Mouse (Mus musculus): ENCODE data around the gene Lcn5. TPM values are rescaled to one million over a fixed set of nuclear protein-coding genes. Genes with fewer than 3 reads are reported as not detected.

Gene Lcn5
- polyA plus RNA-seq, 1 experiment from 2014 or later, result not detected

DNA sequence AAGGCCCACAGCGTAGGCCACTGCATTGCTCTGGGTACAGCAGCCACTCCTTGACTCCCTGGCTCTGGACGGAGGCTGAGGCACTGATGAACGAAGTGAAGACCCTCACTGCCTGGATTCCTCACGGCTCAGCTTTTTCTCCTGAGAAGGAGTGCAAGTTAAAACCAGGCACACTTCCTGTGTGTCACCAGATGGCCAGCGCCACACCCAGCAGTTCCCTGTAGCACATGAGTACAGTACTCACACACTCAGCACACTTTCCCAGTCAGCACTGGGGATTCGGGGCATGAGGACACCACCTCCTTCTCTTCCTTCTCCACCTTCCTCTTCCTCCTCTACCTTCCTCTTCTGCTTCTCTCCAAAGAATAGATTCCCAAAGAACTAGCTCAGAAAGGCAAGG lies 29.9 kb upstream of the Lcn5 start, which contains the start of gene Fcna:
Gene Fcna, minus strand, starts transcription at position 220 of the 400 bp plus-strand sequence.
- ATAC-seq (replicated peaks; ENCODE audit: insufficient number of reproducible peaks, low FRiP score, low TSS enrichment), result no peak

DNA sequence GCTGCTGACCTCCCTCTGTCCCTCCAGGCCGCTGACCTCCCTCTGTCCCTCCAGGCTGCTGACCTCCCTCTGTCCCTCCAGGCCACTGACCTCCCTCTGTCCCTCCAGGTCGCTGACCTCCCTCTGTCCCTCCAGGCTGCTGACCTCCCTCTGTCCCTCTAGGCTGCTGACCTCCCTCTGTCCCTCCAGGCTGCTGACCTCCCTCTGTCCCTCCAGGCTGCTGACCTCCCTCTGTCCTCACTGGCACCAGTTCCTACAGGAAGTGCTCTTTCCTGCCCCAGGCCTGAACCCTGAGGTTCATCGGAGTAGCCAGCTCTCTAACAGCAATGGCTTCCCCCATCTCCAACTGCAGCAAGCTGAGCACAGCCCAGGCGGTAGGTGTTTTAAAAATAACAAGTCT lies 29.0 kb upstream of the Lcn5 start:
- Histone ChIP-seq H3K4me3 (ENCODE audit: low read depth, low read length) (no peak overlapping the region), H3K9me3 (replicated peaks; ENCODE audit: control insufficient read depth, low read length) (no peaks in the 10 kb centered on the region), H3K36me3 (ENCODE audit: control insufficient read depth, insufficient read depth, low read length) (no peaks in the 10 kb centered on the region), H3K4me1 (ENCODE audit: control insufficient read depth, insufficient read depth, low read length) (no peaks in the 10 kb centered on the region), H3K4me2 (no peak overlapping the region), H3K27me3 (ENCODE audit: control insufficient read depth, insufficient read depth, low read length) (no peaks in the 10 kb centered on the region), H3K27ac (ENCODE audit: low read depth, low read length) (no peak overlapping the region), H3K9ac (ENCODE audit: low read depth, low read length) (no peak overlapping the region)
- WGBS (ENCODE audit: insufficient replicate concordance), result 37% methylated on average over 4 of the region's 4 CpGs
- no peak for ATAC-seq (replicated peaks; ENCODE audit: insufficient number of reproducible peaks, low FRiP score, low TSS enrichment)

More for the DNA sequence above, 29.9 kb upstream of the Lcn5 start, which contains the start of gene Fcna:
- Histone ChIP-seq H3K4me1 (ENCODE audit: control insufficient read depth, insufficient read depth, low read length) (no peaks in the 10 kb centered on the region), H3K36me3 (ENCODE audit: control insufficient read depth, insufficient read depth, low read length) (no peaks in the 10 kb centered on the region), H3K27ac (ENCODE audit: low read depth, low read length) (no peak within 1 kb of the TSS), H3K9me3 (replicated peaks; ENCODE audit: control insufficient read depth, low read length) (no peaks in the 10 kb centered on the region), H3K27me3 (ENCODE audit: control insufficient read depth, insufficient read depth, low read length) (no peaks in the 10 kb centered on the region), H3K4me2 (no peak within 1 kb of the TSS), H3K4me3 (ENCODE audit: low read depth, low read length) (no peak within 1 kb of the TSS), H3K9ac (ENCODE audit: low read depth, low read length) (no peak within 1 kb of the TSS)
- 66% methylated on average over 6 of the region's 6 CpGs for WGBS (ENCODE audit: insufficient replicate concordance)

DNA sequence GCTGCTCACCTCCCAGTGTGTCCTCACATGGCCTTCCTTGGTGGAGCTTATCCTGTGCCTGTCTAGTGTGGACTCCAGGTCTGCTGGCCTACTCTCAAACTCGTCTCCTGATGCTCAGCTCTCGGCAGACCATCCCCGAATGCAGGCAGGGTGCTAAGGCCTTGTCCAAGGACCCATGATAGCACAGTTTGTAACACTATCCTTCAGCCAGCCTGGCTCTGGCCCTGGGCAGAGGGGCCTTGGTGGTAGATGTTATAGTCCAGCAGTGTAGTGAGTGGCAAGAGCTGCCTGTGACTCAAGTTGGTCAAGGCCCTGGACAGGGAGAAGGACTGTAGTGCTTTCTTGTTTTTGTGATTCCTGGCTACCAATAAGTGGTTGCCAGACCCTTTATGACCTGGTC lies 24.1 kb upstream of the Lcn5 start:
- Histone ChIP-seq H3K4me3 (ENCODE audit: low read depth, low read length) (no peak overlapping the region), H3K36me3 (ENCODE audit: control insufficient read depth, insufficient read depth, low read length) (no peaks in the 10 kb centered on the region), H3K9ac (ENCODE audit: low read depth, low read length) (no peak overlapping the region), H3K4me2 (no peak overlapping the region), H3K9me3 (replicated peaks; ENCODE audit: control insufficient read depth, low read length) (no peaks in the 10 kb centered on the region), H3K27ac (ENCODE audit: low read depth, low read length) (no peak overlapping the region), H3K4me1 (ENCODE audit: control insufficient read depth, insufficient read depth, low read length) (no peaks in the 10 kb centered on the region), H3K27me3 (ENCODE audit: control insufficient read depth, insufficient read depth, low read length) (no peaks in the 10 kb centered on the region)
- 78% methylated on average over 3 of the region's 3 CpGs for WGBS (ENCODE audit: insufficient replicate concordance)
- no peak for ATAC-seq (replicated peaks; ENCODE audit: insufficient number of reproducible peaks, low FRiP score, low TSS enrichment)

DNA sequence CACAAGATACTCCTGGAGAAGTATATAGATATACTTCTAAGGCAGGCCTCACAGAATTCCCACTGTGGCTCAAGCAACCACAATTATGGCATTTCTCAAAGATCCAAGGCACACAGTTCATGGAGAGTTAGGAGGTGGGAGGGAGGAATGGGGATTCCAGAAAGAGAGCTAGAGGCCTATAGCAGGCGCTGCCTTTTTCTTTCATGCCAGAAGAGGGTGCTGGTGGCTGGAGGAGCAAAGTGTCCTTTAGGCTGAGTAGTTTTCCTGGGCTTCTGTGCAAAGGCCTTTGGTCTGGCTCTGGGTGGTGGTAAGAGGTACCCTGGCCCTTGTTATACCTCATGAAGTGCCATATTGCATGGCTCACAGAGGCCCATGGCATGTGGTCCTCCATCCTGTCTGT lies 23.7 kb upstream of the Lcn5 start:
- no peaks in the 10 kb centered on the region for H3K4me1 ChIP-seq (ENCODE audit: control insufficient read depth, insufficient read depth, low read length)

DNA sequence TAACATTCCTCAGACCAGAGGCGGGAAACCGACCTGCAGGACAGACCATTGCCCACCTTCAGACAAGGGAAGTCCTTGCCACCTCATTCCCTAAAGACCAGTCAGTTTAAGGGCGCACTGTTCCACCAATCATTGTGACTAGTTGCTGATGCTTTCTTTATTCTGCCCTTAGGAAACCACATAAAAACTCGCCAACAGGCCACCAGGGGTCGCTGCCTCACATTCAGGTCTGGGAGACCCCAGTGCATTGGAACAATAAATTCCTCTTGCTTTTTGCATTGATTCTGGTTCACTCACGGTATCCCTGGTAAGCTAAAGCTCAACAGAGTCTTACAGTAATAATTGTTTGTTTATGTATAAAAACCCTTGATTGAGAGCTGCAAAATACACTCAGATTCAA lies 17.9 kb upstream of the Lcn5 start:
- no peaks in the 10 kb centered on the region for H3K9me3 ChIP-seq (replicated peaks; ENCODE audit: control insufficient read depth, low read length)
- H3K36me3 ChIP-seq (ENCODE audit: control insufficient read depth, insufficient read depth, low read length), result no peaks in the 10 kb centered on the region
- H3K9ac ChIP-seq (ENCODE audit: low read depth, low read length), result no peak overlapping the region
- H3K4me1 ChIP-seq (ENCODE audit: control insufficient read depth, insufficient read depth, low read length), result no peaks in the 10 kb centered on the region
- no peak for ATAC-seq (replicated peaks; ENCODE audit: insufficient number of reproducible peaks, low FRiP score, low TSS enrichment)
- no peaks in the 10 kb centered on the region for H3K27me3 ChIP-seq (ENCODE audit: control insufficient read depth, insufficient read depth, low read length)
- WGBS (ENCODE audit: insufficient replicate concordance), result 17% methylated on average over 6 of the region's 6 CpGs
- H3K27ac ChIP-seq (ENCODE audit: low read depth, low read length), result no peak overlapping the region
- no peak overlapping the region for H3K4me3 ChIP-seq (ENCODE audit: low read depth, low read length)
- H3K4me2 ChIP-seq, result no peak overlapping the region

More for the DNA sequence above, 23.7 kb upstream of the Lcn5 start:
- no peak overlapping the region for H3K4me2 ChIP-seq
- no peak for ATAC-seq (replicated peaks; ENCODE audit: insufficient number of reproducible peaks, low FRiP score, low TSS enrichment)
- 22% methylated on average over 1 of the region's 1 CpGs for WGBS (ENCODE audit: insufficient replicate concordance)
- no peaks in the 10 kb centered on the region for H3K36me3 ChIP-seq (ENCODE audit: control insufficient read depth, insufficient read depth, low read length)
- no peaks in the 10 kb centered on the region for H3K9me3 ChIP-seq (replicated peaks; ENCODE audit: control insufficient read depth, low read length)
- H3K27me3 ChIP-seq (ENCODE audit: control insufficient read depth, insufficient read depth, low read length), result no peaks in the 10 kb centered on the region
- no peak overlapping the region for H3K4me3 ChIP-seq (ENCODE audit: low read depth, low read length)
- no peak overlapping the region for H3K27ac ChIP-seq (ENCODE audit: low read depth, low read length)
- no peak overlapping the region for H3K9ac ChIP-seq (ENCODE audit: low read depth, low read length)

DNA sequence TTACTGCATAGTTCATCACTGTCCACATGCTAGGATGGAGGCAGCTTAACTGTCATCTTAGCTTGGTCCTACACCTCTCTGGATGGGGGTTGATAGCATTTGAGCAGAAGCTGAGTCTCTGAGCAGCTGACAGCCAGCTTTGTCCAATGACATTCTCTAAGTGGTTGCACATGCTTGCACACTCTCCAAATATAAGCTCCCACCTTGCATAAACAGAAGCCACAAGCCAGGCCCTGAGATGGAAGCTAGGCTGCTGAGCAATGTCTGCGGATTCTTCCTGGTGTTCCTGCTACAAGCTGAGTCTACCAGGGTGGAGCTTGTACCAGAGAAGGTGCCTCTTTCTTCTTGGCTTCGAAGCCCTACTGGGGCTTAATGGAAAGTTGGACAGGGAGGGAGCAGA lies 4.8 kb upstream of the Lcn5 start, which contains the start of gene Lcn8:
Gene Lcn8, plus strand, starts transcription at position 219 of the 400 bp plus-strand sequence.
- Histone ChIP-seq H3K4me3 (ENCODE audit: low read depth, low read length) (no peak within 1 kb of the TSS), H3K4me1 (ENCODE audit: control insufficient read depth, insufficient read depth, low read length) (no peaks in the 10 kb centered on the region), H3K27me3 (ENCODE audit: control insufficient read depth, insufficient read depth, low read length) (0 out of 2 replicates have a peak, but pooled peaks cover 2% of the 10 kb centered on the region), H3K27ac (ENCODE audit: low read depth, low read length) (no peak within 1 kb of the TSS), H3K9me3 (replicated peaks; ENCODE audit: control insufficient read depth, low read length) (no peaks in the 10 kb centered on the region), H3K9ac (ENCODE audit: low read depth, low read length) (no peak within 1 kb of the TSS), H3K36me3 (ENCODE audit: control insufficient read depth, insufficient read depth, low read length) (no peaks in the 10 kb centered on the region), H3K4me2 (no peak within 1 kb of the TSS)
- no peak for ATAC-seq (replicated peaks; ENCODE audit: insufficient number of reproducible peaks, low FRiP score, low TSS enrichment)
- WGBS (ENCODE audit: insufficient replicate concordance), result 69% methylated on average over 2 of the region's 2 CpGs

DNA sequence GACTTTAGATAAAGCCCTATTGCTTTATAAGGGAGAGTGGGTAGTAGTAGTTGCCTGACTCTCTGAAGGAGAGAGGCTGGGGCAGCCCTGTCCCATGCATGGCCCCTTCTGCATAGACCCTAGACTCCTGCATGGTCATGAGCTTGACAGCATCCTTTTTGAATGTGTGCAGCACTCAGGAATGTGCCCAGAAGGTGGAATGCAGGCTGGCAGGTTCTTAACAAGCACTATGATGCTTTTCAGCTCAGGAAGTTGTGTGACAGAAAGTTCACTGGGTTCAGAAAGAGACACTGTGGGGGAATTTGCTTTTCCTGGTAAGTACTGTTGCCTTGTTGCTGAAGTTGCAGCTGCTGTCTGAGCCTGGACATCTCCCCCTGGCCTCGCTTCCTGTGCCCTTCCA lies 3.2 kb upstream of the Lcn5 start:
- Histone ChIP-seq H3K9ac (ENCODE audit: low read depth, low read length) (no peak overlapping the region), H3K9me3 (replicated peaks; ENCODE audit: control insufficient read depth, low read length) (no peaks in the 10 kb centered on the region), H3K27me3 (ENCODE audit: control insufficient read depth, insufficient read depth, low read length) (0 out of 2 replicates have a peak, but pooled peaks cover 2% of the 10 kb centered on the region), H3K4me3 (ENCODE audit: low read depth, low read length) (no peak overlapping the region), H3K27ac (ENCODE audit: low read depth, low read length) (no peak overlapping the region), H3K4me2 (no peak overlapping the region), H3K36me3 (ENCODE audit: control insufficient read depth, insufficient read depth, low read length) (no peaks in the 10 kb centered on the region), H3K4me1 (ENCODE audit: control insufficient read depth, insufficient read depth, low read length) (no peaks in the 10 kb centered on the region)
- ATAC-seq (replicated peaks; ENCODE audit: insufficient number of reproducible peaks, low FRiP score, low TSS enrichment), result no peak
- 55% methylated on average over 1 of the region's 1 CpGs for WGBS (ENCODE audit: insufficient replicate concordance)

DNA sequence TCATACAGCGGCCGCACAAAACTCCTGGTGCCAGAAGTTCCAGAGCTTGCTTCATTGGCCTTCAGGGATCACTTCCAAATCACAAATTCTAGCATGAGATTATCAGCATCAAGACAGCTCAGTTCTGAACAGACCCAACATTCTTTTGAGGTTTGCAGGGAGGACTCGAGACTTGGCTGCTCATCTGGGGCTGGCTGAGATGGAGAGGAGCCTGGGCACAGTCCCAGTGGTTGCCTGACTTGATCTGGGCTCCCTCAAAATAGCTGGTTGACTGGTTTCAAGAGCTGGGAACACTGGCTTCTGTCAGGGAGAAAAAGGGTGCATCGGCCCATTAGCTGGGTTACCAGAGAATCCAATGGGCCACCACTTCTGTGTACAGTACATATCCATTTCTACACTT lies 1.1 kb upstream of the Lcn5 start:
- Histone ChIP-seq H3K4me1 (ENCODE audit: control insufficient read depth, insufficient read depth, low read length) (no peaks in the 10 kb centered on the region), H3K27ac (ENCODE audit: low read depth, low read length) (no peak overlapping the region)

DNA sequence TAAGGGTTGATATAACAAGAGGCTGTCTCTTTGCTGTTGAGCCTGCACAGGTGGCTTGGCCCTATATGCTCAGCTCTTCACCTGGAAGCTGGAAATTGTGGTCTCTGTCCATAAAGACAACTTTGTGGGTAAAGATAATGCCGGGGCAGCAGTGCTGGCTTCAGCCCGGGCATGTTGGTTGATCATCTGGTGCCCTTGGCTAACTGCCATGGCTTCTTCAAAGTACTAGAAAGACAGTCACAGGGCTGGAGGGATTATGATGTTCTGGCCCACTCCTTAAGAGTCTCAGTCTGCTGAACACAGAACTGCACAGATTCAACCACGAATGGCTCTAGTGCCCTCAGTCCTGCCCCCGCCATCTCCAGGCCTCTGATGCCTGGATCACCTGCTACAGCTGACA lies 506 bp upstream of the Lcn5 start:
- ATAC-seq (replicated peaks; ENCODE audit: insufficient number of reproducible peaks, low FRiP score, low TSS enrichment), result no peak
- H3K4me2 ChIP-seq, result no peak overlapping the region
- H3K27me3 ChIP-seq (ENCODE audit: control insufficient read depth, insufficient read depth, low read length), result 0 out of 2 replicates have a peak, but pooled peaks cover 2% of the 10 kb centered on the region
- no peaks in the 10 kb centered on the region for H3K36me3 ChIP-seq (ENCODE audit: control insufficient read depth, insufficient read depth, low read length)
- H3K4me3 ChIP-seq (ENCODE audit: low read depth, low read length), result no peak overlapping the region
- H3K27ac ChIP-seq (ENCODE audit: low read depth, low read length), result no peak overlapping the region
- H3K4me1 ChIP-seq (ENCODE audit: control insufficient read depth, insufficient read depth, low read length), result no peaks in the 10 kb centered on the region
- WGBS (ENCODE audit: insufficient replicate concordance), result 81% methylated on average over 4 of the region's 4 CpGs
- no peak overlapping the region for H3K9ac ChIP-seq (ENCODE audit: low read depth, low read length)
- H3K9me3 ChIP-seq (replicated peaks; ENCODE audit: control insufficient read depth, low read length), result no peaks in the 10 kb centered on the region

More for the DNA sequence above, 1.1 kb upstream of the Lcn5 start:
- no peak for ATAC-seq (replicated peaks; ENCODE audit: insufficient number of reproducible peaks, low FRiP score, low TSS enrichment)
- 0 out of 2 replicates have a peak, but pooled peaks cover 2% of the 10 kb centered on the region for H3K27me3 ChIP-seq (ENCODE audit: control insufficient read depth, insufficient read depth, low read length)
- no peak overlapping the region for H3K4me3 ChIP-seq (ENCODE audit: low read depth, low read length)
- H3K4me2 ChIP-seq, result no peak overlapping the region
- no peaks in the 10 kb centered on the region for H3K36me3 ChIP-seq (ENCODE audit: control insufficient read depth, insufficient read depth, low read length)
- no peak overlapping the region for H3K9ac ChIP-seq (ENCODE audit: low read depth, low read length)
- no peaks in the 10 kb centered on the region for H3K9me3 ChIP-seq (replicated peaks; ENCODE audit: control insufficient read depth, low read length)
- 74% methylated on average over 4 of the region's 4 CpGs for WGBS (ENCODE audit: insufficient replicate concordance)

Measured in heart, embryonic 11.5 days (tissue).